Mouse (Mus musculus): ENCODE data around the gene Ets1. TPM values are rescaled to one million over a fixed set of nuclear protein-coding genes. Genes with fewer than 3 reads are reported as not detected.

The Ets1 gene
- polyA plus RNA-seq, 1 experiment from 2014 or later = 9.9 TPM

DNA sequence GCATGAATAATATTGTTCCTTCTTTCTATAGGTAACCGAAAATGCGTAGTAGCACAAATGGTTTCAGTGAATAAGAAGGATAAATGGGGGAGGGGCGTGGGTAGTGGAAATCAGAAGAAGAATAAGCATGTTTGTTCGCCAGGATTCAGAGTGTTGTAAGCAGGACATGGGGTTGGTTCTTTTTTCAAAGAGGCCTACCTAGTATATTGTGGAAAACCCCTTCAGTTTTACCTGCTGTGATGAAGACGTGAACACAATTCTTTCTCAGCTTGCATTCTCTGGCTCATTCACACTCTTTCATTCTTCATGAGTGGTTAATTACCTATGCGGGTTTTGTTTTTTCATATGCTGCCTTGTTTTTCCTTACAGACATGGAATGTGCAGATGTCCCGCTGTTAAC is 92.3 kb downstream of the Ets1 start:
- no peaks in the 10 kb centered on the region for H3K27me3 ChIP-seq (ENCODE audit: control insufficient read depth, insufficient read depth, low read length)
- no peaks in the 10 kb centered on the region for H3K9me3 ChIP-seq (ENCODE audit: control insufficient read depth, low read length)
- DNase-seq (ENCODE audit: low spot score) = no peak
- 84% methylated on average over 7 of the region's 7 CpGs for whole genome bisulfite sequencing
- no peak overlapping the region for H3K4me2 ChIP-seq (replicated peaks; ENCODE audit: low read depth)
- H3K4me3 ChIP-seq (ENCODE audit: low read depth, low read length) = no peak overlapping the region
- no peak for ATAC-seq (ENCODE audit: low FRiP score, low TSS enrichment)
- no peak for TF ChIP-seq EP300 (optimal IDR thresholded peaks at IDR 0.05)
- no peak for TF ChIP-seq CTCF (IDR thresholded peaks at IDR 0.05; ENCODE audit: low read depth)
- no peaks in the 10 kb centered on the region for H3K36me3 ChIP-seq (ENCODE audit: control insufficient read depth, insufficient read depth, low read length)
- no peak overlapping the region for H3K27ac ChIP-seq (replicated peaks)
- H3K4me1 ChIP-seq (replicated peaks; ENCODE audit: control insufficient read depth, insufficient read depth) = no peaks in the 10 kb centered on the region
- no peak overlapping the region for H3K9ac ChIP-seq (ENCODE audit: low read length)

DNA sequence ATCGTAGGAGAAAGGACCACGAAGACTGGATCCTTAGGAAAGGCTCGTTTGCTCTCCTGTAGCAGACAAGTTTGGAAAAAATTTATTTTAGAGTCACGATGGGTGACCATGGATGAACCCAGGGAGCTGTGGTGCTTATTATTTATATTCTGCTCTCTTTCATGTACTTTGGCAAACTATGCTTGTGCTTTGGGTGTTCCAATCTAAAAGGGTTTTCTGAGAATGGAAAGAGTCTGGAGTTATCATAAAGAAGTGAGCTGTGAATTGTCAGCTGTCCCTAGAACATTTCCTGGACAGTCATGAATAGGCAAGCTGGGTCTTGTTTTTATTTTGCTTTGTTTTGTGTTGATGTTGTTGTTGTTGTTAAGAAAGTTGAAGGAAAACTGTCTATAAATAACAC is 92.8 kb downstream of the Ets1 start:
- H3K27me3 ChIP-seq (ENCODE audit: control insufficient read depth, insufficient read depth, low read length) = no peaks in the 10 kb centered on the region
- H3K4me1 ChIP-seq (replicated peaks; ENCODE audit: control insufficient read depth, insufficient read depth) = no peaks in the 10 kb centered on the region
- no peak overlapping the region for H3K4me2 ChIP-seq (replicated peaks; ENCODE audit: low read depth)
- H3K27ac ChIP-seq (replicated peaks) = no peak overlapping the region
- H3K36me3 ChIP-seq (ENCODE audit: control insufficient read depth, insufficient read depth, low read length) = no peaks in the 10 kb centered on the region
- 74% methylated on average over 4 of the region's 4 CpGs for WGBS
- ATAC-seq (ENCODE audit: low FRiP score, low TSS enrichment) = no peak
- no peaks in the 10 kb centered on the region for H3K9me3 ChIP-seq (ENCODE audit: control insufficient read depth, low read length)
- no peak overlapping the region for H3K4me3 ChIP-seq (ENCODE audit: low read depth, low read length)
- TF ChIP-seq CTCF (IDR thresholded peaks at IDR 0.05; ENCODE audit: low read depth) (no peak), EP300 (optimal IDR thresholded peaks at IDR 0.05) (no peak)
- H3K9ac ChIP-seq (ENCODE audit: low read length) = no peak overlapping the region
- no peak for DNase-seq (ENCODE audit: low spot score)

DNA sequence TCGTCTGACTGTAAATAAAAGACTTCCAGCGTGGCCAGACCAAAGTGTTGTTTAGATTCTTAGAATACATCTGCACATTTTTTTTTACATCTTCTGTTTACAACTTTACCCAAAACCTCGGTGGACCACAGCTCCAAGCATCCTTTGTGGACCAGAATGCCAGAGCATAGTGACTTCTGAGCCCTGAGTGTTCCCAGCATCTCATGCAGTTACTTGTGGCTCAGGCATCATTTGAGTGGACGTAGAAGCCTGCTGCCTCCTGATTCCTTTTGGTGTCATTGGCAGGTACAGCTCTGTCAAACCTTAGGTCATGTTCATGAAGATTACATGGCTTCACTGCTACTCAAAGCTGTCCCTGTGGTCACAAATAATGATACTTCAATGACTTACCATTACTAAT is 93.2 kb downstream of the Ets1 start:
- Histone ChIP-seq H3K9me3 (ENCODE audit: control insufficient read depth, low read length) (no peaks in the 10 kb centered on the region), H3K27ac (replicated peaks) (no peak overlapping the region), H3K9ac (ENCODE audit: low read length) (no peak overlapping the region), H3K4me1 (replicated peaks; ENCODE audit: control insufficient read depth, insufficient read depth) (no peaks in the 10 kb centered on the region), H3K4me2 (replicated peaks; ENCODE audit: low read depth) (no peak overlapping the region), H3K36me3 (ENCODE audit: control insufficient read depth, insufficient read depth, low read length) (no peaks in the 10 kb centered on the region), H3K27me3 (ENCODE audit: control insufficient read depth, insufficient read depth, low read length) (no peaks in the 10 kb centered on the region), H3K4me3 (ENCODE audit: low read depth, low read length) (no peak overlapping the region)
- ATAC-seq (ENCODE audit: low FRiP score, low TSS enrichment) (no peak), DNase-seq (ENCODE audit: low spot score) (no peak)
- TF ChIP-seq CTCF (IDR thresholded peaks at IDR 0.05; ENCODE audit: low read depth) (no peak), EP300 (optimal IDR thresholded peaks at IDR 0.05) (no peak)
- 68% methylated on average over 4 of the region's 4 CpGs for WGBS

DNA sequence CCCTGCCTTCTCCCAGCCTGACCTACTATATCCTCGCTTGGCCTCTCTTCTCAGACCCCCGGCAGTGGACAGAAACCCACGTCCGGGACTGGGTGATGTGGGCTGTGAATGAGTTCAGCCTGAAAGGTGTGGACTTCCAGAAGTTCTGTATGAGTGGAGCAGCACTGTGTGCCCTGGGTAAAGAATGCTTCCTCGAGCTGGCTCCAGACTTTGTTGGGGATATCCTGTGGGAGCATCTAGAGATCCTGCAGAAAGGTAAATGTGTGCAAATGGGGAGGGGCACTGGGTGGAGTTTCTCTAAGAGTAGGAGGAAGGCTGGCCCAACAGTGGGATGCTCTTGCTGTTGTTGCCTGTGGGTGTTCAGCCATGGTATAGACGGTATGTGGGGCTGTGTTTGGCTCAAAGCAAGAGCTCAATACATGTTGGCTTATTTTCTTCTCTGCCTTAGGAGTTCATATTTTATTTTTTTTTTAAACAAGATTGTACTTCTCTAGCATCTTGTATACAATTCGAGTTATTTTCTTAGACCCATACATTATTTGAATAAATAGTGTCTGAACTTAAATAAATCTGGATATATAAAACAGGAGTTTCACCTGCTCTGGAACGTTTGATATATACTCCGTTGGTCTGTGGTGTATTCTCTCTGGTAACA is 94.1 kb downstream of the Ets1 start:
- Histone ChIP-seq H3K36me3 (ENCODE audit: control insufficient read depth, insufficient read depth, low read length) (no peaks in the 10 kb centered on the region), H3K9ac (ENCODE audit: low read length) (no peak overlapping the region), H3K4me3 (ENCODE audit: low read depth, low read length) (no peak overlapping the region), H3K4me1 (replicated peaks; ENCODE audit: control insufficient read depth, insufficient read depth) (no peaks in the 10 kb centered on the region), H3K9me3 (ENCODE audit: control insufficient read depth, low read length) (no peaks in the 10 kb centered on the region), H3K27me3 (ENCODE audit: control insufficient read depth, insufficient read depth, low read length) (no peaks in the 10 kb centered on the region), H3K27ac (replicated peaks) (no peak overlapping the region), H3K4me2 (replicated peaks; ENCODE audit: low read depth) (no peak overlapping the region)
- TF ChIP-seq EP300 (optimal IDR thresholded peaks at IDR 0.05) = no peak
- no peak for TF ChIP-seq CTCF (IDR thresholded peaks at IDR 0.05; ENCODE audit: low read depth)
- no peak for ATAC-seq (ENCODE audit: low FRiP score, low TSS enrichment)
- 74% methylated on average over 9 of the region's 9 CpGs for WGBS
- DNase-seq (ENCODE audit: low spot score) = no peak

DNA sequence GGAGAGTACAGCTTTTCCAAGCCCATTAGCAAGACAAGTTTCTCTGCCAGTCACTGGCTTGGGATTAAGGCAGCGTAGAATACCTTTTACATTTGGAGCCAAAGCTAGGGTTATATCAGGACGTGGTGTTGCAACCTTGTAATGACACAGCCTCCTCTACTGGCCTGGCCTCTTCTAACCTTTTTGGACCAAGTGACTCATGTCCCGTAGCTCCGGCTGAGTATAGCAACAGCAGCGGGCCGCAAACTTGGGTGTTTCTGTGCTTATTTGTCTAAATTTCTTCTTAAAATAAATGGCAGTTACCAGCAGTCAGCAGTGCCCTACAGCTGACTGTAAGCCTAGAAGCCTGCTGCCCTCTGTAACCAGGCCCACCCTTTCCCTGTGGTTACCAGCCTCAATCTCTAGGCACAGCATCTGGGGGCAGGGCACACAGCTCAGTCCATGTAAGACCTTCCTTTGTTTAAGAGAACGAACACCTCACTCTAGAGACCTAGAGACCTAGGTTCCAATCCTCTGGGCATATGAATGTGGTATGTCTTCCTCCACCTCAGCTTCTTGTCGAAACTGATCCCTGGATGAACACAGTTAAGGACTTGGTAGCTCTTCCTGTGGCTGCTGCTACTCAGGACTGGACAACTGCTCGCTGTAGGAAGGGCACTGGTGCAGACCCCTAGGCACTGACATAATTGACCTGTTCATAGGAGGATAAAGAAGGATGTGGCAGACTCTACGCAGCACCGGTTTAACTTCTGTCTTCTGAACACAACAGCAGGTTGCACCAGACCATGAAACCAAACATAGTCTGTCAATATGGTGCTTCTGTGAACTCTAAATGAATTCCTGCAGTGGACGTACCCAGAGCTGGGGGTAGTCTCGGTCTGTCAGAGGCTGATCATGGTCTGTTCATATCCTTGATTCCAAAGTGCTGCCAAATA is 94.9 kb downstream of the Ets1 start:
- 71% methylated on average over 13 of the region's 13 CpGs for WGBS
- Histone ChIP-seq H3K27me3 (ENCODE audit: control insufficient read depth, insufficient read depth, low read length) (no peaks in the 10 kb centered on the region), H3K27ac (replicated peaks) (no peak overlapping the region), H3K9ac (ENCODE audit: low read length) (no peak overlapping the region), H3K9me3 (ENCODE audit: control insufficient read depth, low read length) (no peaks in the 10 kb centered on the region), H3K4me2 (replicated peaks; ENCODE audit: low read depth) (no peak overlapping the region), H3K4me3 (ENCODE audit: low read depth, low read length) (no peak overlapping the region), H3K4me1 (replicated peaks; ENCODE audit: control insufficient read depth, insufficient read depth) (no peaks in the 10 kb centered on the region), H3K36me3 (ENCODE audit: control insufficient read depth, insufficient read depth, low read length) (no peaks in the 10 kb centered on the region)
- no peak for DNase-seq (ENCODE audit: low spot score)
- no peak for ATAC-seq (ENCODE audit: low FRiP score, low TSS enrichment)
- TF ChIP-seq EP300 (optimal IDR thresholded peaks at IDR 0.05) = no peak
- TF ChIP-seq CTCF (IDR thresholded peaks at IDR 0.05; ENCODE audit: low read depth) = 0 out of 2 replicates have a peak, but pooled peaks have one; percentile 3

DNA sequence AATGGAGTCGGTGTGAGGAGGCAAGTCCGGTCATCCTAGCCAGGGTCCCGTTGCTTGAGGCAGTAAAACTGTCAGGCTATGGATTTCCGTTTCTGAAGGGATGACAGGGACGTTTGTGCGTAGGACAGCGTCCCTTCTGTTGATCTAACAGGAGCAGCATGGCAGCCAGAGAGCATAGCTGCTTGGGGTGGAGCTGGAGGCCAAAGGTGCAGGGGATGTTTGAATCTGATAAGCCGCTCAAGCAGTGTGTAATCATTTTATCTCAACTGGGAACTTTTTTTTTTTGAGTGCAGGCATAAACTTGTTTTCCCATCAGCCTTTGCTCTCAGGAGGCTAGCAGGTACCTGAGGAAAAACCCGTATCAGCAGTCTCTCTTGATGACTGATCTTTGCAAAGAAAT is 95.8 kb downstream of the Ets1 start:
- Histone ChIP-seq H3K27me3 (ENCODE audit: control insufficient read depth, insufficient read depth, low read length) (no peaks in the 10 kb centered on the region), H3K9ac (ENCODE audit: low read length) (no peak overlapping the region), H3K4me3 (ENCODE audit: low read depth, low read length) (no peak overlapping the region), H3K36me3 (ENCODE audit: control insufficient read depth, insufficient read depth, low read length) (no peaks in the 10 kb centered on the region), H3K4me2 (replicated peaks; ENCODE audit: low read depth) (0 out of 2 replicates have a peak overlapping the region, but pooled peaks have one; percentile 14), H3K9me3 (ENCODE audit: control insufficient read depth, low read length) (no peaks in the 10 kb centered on the region), H3K4me1 (replicated peaks; ENCODE audit: control insufficient read depth, insufficient read depth) (no peaks in the 10 kb centered on the region), H3K27ac (replicated peaks) (0 out of 2 replicates have a peak overlapping the region, but pooled peaks have one; percentile 40)
- TF ChIP-seq EP300 (optimal IDR thresholded peaks at IDR 0.05) (no peak), CTCF (IDR thresholded peaks at IDR 0.05; ENCODE audit: low read depth) (no peak)
- WGBS = 49% methylated on average over 9 of the region's 9 CpGs
- ATAC-seq (ENCODE audit: low FRiP score, low TSS enrichment) (peak; percentile 24; the same call in 1 of the 2 replicates), DNase-seq (ENCODE audit: low spot score) (no peak)

Data from stomach, postnatal 0 days (tissue).